Mouse (Mus musculus) 3T3-L1 (cell line): ENCODE measurements around the gene Mex3a.

ENCODE experiments used
- DNase-seq: peaks from one replicate; pipeline ENCODE4 v3.0.0-alpha.2; 2015; ENCODE audit warnings: low read depth, low spot score

The Mex3a gene

DNA sequence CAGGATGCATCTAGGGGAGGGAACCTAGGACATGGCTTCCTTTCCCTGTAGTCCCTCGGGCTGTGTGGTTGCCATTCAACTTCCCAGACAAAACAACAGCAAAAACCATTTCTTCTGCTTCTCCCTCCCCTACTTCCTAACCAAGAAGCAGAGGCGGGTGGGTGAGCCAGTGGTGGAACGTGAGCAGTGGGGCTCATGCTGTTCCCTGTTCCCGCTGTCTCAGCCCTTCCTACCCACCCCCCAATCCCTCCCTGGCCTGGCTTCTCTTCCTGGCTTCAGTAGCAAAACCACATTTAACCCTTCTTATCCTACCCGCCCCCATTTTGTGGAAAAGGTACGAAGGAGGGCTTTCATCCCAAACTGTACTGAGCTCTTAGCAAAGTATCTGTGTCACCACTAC is 27.1 kb upstream of the Mex3a start:
- no peak for DNase-seq

DNA sequence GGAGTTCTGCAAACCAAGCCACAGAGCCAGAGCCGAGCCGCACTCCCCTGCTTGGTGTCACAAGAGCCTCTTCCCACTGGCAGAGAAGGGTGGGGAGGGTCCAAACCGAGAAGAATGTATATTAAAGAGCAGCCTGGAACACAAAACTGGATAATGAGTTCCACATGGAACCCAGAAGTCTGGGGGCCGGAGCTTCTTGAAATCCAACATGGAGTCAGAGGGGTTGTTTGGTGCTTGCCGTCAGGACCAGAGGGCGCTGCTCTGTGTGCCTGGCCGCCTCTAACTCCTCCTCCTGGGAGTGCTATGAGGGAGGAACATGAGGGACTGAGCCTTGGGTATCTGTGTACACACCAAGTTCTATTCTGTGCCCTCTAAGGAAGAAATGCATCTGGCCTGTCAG is 26.4 kb upstream of the Mex3a start:
- DNase-seq: no peak

DNA sequence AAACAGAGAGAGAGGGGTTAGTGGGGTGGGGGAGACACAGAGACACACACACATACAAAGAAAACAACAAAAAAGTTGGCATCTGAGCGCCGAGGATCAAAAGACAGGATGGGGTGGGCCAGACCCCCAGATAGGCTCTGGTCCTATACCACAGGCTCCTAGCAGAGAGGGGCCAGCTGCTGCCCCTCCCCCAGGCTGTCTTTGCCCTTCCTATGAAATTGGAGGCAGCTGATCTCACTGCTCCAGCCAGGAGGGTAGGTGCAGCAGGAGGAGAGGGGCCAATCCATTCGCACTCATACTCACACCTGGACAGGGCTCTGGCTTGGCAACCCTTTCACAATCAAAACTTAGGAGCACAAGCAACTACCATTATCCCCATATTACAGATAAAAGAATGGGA is 22.9 kb upstream of the Mex3a start:
- no peak for DNase-seq

DNA sequence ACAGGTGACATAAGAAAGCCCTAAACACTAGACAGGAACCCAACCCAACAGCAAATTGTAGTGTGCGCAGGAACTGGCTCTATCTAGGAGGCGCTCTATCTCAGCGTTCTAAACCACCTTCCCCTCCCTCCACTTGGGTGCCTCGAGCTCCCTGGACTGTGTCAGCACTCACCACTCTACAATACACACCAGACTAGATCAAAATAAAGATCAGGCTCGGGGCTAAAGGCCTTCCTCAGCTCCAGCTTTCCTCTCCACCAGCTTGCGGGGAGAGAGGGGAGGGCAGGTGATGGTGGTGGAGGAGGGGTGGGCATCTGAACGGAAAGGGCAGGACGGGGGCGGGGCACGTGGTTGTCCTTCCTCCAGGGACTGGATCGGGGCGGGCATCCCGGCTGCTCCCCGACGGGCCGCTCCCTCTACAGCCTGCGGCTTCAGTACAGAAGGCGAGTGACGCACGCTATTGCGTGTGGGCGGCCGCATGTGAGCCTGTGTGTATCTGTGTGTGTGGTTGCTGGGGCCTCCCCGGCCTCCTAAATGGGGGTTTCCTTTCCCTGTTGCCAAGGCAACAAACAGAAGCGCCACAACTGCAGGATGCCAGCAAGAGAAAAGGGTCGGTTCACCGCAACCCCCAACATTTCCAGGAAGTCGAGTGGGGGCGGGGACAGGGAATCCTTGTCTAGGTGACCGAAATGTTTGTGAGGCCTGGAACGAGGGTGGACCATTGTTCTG is 22.3 kb upstream of the Mex3a start, which contains the start of gene Lmna:
Gene Lmna, minus strand, starts transcription at position 265 of the 729 bp plus-strand sequence.
- DNase-seq: peak; percentile 99

DNA sequence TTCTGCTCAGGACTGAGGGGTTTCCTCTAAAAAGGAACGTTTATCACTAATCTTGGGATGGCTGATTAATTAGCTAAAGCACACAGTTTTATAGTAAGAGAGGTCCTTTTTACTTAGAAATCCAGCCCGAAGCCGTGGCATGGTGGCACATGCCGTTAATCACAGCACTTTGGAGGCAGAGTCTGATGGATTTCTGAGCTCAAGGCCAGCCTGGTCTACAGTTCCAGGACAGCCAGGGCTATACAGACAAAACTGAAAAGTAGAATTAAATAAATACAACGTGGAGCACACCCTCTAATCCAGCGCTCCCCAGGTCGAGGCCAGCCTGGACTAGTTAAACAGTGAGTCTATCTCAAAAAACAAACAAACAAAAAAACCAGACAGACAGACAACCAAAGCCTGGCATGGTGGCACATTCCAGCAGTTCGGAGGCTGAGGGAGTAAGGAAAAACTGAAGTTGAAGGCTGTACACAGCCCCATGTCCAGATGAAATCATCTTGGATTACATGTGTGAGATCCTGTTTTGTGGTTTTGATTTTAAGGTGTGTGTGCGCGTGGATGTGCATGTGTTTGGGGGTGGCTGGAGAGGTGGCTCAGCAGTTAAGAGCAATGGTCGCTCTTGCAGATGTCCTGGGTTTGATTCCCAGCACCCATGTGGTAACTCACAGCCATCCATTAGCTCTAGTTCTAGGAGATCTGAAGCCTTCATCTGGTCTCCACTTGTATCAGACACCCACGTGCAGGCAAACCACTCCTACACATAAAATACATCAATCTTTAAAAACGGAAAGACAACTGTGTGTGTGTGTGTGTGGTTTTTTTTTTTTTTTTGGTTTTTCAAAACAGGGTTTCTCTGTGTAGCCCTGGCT is 21.5 kb upstream of the Mex3a start:
- peak; percentile 39 for DNase-seq

DNA sequence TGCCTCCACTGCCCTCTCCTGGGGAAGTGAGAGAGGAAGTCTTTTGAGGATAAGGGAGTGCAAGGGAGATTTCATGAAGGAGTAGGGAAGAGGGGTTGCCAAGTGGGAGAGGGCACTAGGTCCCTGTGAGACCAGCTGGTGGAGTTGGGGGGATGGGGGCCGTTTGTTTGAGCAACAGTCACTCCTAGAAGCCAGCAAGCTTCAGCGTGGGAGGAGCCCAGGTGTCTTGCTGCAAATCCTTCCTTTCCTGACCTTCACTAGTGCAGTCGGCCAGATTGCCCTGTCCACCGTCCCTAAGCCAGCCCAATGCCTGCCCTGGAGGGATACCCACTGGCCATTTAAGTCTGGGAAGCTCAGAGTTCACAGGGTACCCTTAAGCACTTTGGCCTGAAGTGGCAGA is 20.6 kb upstream of the Mex3a start:
- peak; percentile 59 for DNase-seq

DNA sequence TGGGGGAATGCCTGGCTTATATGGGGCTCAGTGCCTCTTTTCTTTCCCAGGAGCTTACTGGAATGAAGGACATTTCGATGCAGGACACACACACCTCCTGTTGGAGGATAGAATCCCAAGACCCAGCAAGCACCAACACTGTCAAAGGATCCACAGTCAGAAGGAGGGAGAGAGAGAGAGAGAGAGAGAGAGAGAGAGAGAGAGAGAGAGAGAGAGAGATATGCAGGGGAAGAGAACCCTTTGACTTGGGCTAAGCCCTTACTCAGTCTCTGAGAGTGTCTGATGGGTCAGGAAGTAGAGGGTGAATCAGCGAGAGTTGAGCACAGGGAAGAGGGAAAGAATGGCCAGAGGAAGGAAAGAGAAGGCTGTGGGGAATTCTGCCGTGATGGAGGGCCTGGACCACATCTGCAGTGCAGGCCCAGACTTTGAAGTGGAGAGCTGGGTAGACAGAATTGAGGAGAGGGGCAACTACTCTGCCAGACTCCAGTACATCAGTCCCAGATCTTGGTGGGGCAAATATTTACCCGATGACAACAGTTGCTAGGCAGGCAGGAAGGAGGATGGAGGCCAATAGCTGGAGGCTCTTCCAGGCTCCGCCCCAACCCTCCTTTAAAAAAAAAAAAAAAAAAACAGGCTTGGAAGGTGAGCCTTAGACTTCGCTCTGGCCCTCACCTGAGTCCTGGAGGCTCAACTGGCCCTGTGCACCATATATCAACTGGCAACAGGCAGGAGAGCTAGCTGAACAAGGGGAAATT is 19.9 kb upstream of the Mex3a start:
- DNase-seq: peak; percentile 91

DNA sequence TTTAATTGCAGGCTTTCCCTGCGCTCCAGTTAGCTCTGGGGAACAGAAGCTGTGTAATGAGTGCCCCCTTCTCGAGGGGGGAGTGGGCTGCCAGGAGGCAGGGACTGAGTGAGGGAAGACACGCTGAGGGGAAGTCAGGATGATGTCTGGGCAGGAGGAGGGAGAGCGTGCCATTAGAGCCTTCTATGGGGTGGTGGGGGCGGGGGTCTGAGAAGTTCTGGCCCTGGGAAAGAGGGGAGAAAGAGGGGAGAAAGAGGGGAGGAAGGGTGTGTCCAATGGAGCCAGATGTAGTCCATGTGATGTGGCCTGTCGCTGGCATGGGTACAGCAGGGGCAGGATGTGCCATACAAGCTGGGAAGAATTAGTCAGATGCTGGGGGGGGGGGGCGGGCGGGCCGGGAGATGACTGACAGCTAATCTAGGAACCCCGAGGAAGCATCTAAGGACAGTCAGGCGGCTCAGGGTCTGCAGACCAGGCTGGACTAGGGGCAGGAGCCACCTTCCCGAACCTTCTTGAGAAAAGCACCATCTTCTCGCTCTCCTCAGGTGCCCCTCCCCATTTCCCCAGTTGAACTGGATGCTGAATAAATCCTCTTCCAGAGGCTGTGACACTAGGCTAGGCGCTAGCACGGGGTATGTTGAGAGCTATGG is 19.2 kb upstream of the Mex3a start:
- peak; percentile 96 for DNase-seq

DNA sequence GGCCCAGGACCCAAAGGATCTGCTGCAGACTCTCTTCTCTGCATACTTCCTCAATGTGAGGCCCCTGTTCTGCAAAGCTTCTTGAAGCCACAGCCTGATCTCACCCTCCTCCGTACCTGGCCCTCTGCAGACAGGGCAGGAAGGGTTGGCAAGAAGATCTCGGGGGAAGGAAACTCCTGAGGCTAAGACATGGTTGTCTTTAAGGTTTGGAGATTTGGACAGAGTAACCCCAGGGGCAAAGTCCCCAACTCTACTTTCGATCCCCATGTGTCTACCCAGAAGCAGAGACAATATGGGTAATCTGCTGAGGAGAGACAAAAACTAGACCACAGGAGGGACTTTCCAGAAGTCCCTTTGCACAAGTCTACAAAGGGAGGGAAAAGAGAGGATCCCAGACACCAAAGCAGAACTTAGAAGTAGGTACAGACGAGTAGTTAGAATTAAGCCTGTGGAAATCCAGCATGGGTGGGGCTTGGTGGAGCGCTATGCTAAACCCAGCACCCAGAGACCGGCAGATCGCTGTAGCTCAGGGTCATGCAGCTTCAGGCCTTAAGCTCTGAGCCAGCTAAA is 18.6 kb upstream of the Mex3a start:
- peak; percentile 78 for DNase-seq

DNA sequence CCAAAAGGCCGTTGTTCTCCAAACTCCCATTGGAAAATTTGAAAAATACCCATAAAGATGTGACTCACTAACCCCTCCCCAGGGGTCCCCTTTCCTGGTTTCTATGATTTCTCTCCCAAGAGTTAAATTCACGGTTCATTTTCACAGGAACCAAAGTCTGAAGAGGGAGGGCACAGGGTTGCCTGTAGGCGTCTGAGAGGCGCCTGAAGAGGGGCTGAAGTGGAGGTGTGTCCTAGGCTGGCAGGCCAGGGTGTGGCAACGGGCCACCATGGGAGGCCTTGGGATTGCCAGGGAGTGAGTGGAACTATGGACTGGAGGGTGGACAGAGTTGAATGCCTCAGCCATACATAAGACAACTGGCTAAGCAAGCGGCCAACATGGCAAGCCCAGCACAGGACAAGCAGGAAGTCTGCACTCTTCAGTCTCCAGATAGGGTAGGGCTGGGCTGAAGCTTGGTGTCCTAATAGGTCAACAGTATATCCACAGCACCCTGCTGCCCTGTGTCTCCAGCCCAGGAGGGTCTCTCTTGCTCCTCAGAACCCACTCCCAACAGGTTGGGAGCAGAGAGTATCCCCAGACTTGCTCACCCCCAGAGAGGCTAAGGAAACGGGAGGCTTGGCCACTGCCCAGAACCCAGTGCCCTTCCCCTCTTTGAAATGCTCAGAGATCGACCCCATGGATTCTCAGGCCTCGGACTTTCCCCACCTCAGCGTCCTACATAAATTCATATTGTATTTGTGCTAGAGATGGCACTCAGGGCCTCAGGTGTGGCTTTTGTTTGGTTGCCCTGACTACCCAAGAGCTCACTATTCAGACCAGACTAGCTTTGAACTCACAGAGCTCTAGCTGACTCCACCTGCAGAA is 17.7 kb upstream of the Mex3a start:
- DNase-seq: peak; percentile 80

DNA sequence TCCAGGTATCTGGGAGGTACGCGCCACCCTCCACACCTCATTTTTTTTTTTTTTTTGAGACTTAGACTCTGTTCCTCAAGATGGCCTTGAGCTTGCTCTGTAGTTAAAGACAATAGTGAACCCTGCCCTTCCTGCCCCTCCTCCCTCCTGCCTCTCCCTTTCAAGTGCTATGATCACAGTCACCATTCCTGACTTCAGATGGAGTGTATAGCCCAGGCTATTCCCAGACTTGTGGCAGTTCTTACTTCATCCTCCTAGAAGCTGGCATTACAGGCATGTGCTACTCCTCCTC is 17.2 kb upstream of the Mex3a start:
- DNase-seq: no peak

DNA sequence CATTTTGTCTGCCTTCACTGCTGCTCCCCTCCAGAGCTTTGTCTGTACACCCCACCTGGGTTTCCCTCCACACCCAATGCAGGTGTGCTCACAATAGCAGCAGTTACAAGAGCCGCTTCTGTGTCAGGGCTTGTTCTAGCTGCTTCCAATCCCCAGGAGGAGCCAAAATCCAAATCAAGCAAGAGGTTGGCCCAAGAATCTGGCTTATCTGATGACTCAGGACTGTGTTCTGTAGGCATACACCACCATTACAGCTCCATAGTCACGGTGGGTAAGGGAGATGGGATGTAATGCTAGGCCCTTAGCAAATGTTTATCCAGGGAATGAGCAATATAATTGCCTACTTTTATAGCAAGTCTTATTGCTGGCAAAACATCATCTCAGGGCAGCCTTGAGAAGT is 15.8 kb upstream of the Mex3a start:
- peak; percentile 62 for DNase-seq

DNA sequence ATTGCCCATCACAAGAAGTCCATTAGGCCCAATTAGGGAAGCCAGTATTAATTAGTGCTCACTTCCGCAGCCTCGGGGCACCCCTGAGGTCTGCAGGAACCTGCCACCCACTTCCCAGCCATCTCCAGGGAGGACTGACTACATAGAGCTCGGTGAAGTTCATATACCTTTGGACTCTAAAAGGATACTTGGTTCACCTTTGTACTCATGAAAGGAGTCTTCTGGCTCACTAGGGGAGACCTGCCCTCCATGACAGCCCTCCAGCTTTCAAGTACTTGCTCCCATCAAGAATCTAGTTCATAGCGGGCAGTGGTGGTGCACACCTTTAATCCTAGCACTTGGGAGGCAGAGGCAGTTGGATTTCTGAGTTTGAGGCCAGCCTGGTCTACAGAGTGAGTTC is 13.8 kb upstream of the Mex3a start:
- no peak for DNase-seq

DNA sequence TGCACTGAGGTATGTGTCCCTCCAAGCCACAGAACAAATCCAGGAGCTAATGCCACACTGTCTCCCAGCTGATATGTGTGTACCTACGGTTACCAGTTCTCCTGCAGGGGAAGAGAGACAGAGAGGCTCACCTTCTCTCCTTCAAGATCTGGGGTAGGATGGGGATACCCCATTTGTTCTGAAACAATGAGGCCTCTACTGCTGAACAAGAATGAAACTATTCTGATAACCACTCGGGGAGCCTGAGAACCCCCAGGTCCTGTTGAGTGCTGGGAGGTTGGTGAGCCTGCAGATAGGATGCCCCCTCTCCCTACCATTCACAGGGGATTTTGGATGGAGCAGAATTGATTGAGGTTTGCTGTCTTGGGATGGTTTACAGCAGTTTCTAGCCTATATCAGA is 12.1 kb upstream of the Mex3a start:
- no peak for DNase-seq

DNA sequence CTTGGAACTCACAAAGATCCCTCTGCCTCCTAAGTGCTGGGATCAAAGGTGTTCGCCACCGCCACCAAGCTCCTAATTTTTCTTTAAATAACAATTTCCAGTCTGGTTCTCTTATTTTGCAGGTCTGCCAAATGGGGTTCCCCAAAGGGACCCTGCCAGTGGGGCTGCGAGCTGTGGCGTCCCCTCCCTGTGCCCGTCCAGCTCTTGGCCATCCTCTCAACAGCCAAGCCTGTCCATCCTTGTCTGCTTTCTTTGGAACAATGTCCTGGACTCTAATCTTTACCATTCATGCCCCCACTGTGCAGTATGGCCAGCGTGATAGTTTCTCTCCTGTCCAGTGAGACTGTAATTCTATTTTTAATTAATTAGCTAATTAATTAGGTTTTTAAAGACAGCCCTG is 11.0 kb upstream of the Mex3a start:
- DNase-seq: no peak

DNA sequence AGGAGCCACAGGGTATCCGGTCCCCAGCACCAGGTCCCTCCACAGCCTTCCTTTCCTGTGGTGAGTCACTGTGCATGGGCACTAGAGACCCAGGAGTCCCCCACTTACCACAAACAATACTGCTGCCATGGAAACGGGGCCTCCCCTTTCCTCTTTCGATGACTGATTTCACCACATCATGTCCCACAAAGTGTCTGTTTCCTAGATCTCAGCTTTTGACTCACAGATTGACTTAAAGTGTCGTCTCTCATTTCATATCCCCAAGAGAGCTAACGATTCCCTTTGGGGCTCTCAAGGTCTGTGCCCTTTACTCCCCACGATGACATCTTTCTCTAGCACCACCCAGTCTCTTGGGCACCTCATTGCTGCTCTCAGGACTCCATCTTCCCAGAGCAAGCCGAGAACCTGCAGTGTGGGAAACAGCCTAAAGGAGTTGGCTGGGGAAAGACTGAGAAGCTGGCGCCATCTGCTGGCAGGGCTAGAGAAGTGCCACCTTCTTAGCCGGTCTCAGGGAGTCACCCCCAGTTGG is 10.3 kb upstream of the Mex3a start:
- peak; percentile 91 for DNase-seq

DNA sequence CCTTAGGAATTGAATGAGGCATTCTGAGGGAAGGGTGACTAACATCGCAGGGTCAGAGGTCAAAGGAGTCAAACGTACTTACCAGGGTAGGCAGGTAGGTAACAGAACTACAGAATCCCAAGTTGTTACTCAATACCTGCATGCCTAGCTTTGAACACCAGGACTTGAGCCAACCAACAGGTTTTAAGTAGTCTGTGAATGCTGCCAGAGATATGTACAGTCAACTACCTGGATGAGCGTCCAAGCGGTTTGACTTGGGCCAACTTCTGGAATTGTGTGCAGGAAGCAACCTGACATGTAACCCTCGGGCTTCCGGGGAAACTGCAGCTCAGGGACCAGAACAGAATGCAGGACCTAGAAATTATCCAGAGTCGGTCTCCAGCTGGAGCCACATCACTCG is 9.2 kb upstream of the Mex3a start:
- DNase-seq: no peak

DNA sequence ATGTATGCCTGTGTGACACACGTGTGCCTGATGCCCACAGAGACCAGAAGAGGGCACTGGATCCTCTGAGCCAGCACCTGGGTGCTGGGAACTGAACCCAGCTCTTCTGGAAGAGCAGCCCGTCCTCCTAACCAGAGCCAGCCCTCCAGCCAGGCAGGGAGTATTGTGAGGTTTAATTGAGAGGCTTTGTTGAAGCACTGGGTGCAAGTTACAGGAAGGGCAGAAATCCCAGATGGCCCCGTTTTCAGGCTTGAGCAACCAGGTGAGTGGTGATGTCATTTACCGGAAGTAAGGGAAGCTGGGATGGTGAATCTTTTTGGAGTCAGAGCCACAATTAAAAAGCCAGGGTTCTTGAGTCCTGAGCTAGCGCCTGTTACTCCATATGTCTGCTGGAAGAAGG is 7.2 kb upstream of the Mex3a start:
- no peak for DNase-seq

DNA sequence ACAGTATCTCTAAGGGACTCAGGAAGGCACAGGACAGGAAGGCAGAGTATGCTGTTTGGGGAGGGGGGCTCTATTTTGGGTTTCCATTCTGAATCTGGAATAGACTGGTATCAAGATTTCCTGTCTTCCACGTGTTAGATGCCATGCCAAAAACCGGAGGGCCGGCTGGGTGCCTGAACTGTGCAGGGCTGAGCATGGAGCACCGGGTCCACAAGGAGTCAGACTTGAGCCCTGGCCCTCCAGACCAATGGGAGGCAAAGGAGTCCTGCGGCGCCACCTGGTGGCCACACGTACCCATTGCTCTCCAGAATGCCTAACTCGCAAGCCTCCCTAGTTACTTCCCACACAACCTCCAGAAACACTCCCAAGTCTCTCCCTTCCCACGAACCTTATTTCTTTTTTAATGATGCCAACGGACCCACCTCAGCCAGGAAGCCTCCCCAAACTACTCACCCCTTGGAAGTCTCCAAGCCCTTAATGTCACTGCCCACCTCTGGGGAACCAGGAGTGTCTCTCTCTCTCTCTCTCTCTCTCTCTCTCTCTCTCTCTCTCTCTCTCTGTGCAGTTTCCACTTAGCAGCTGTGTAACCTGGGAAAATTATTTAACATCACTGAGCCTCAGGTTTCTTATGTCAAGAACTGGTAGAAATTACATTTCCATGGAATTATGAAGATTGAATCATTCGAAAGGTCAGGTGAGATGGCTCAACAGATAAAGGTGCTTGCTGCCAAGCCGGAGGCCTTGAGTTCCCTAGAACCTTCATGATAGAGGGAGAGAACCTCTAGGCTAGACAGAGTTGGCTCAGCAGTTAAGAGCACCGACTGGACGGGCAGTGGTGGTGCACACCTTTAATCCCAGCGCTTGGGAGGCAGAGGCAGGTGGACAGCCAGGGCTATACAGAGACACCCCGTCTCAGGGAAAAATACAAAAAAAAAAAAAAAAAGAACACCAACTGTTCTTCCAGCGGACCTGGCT is 5.8 kb upstream of the Mex3a start:
- peak; percentile 97 for DNase-seq
